Mouse (Mus musculus) cerebellum, postnatal 14 days (tissue): ENCODE measurements at regions not wholly inside any gene's neighbourhood (a gene's known extent, or its start where the extent isn't known, plus 50 kb on each side); places are given as distances from the start of the nearest gene placed in this dataset.

Source experiments
- DNase-seq, 2 experiments: peaks; one replicate each; pipeline ENCODE4 v3.0.0; 2021; ENCODE audit warnings: mixed read lengths in 2 of 2

GRCm38 (mm10) chr14:105628673-105629072 is 267.9 kb downstream of the Spry2 start:
- no peak for DNase-seq

GRCm38 (mm10) chr14:105624387-105624786 is 272.2 kb downstream of the Spry2 start:
- DNase-seq: no peak

- no peak for DNase-seq
Measured at GRCm38 (mm10) chr14:105622166-105622565, 274.5 kb downstream of the Spry2 start.

- peak; percentile 38 to 49 for DNase-seq
Measured at GRCm38 (mm10) chr14:105621124-105621523, 275.5 kb downstream of the Spry2 start.

GRCm38 (mm10) chr14:105619449-105619848 is 277.2 kb downstream of the Spry2 start:
- DNase-seq: no peak

- DNase-seq: no peak
Measured at GRCm38 (mm10) chr14:105615766-105616165, 280.9 kb downstream of the Spry2 start.

- no peak for DNase-seq
Measured at GRCm38 (mm10) chr14:105612794-105613193, 283.8 kb downstream of the Spry2 start.

GRCm38 (mm10) chr14:105608804-105609203 is 287.8 kb downstream of the Spry2 start:
- DNase-seq: no peak

GRCm38 (mm10) chr14:105606551-105606950 is 290.1 kb downstream of the Spry2 start:
- no peak for DNase-seq

GRCm38 (mm10) chr14:105604451-105604850 is 292.2 kb downstream of the Spry2 start:
- DNase-seq: no peak

GRCm38 (mm10) chr14:105603047-105603461 is 293.6 kb downstream of the Spry2 start:
- DNase-seq: no peak

GRCm38 (mm10) chr14:105599550-105600453 is 296.8 kb downstream of the Spry2 start:
- DNase-seq: no peak

GRCm38 (mm10) chr14:105589751-105590150 is 306.9 kb downstream of the Spry2 start:
- DNase-seq: peak in 1 of 2 experiments; percentile 9

- no peak for DNase-seq
Measured at GRCm38 (mm10) chr14:105589261-105589660, 307.4 kb downstream of the Spry2 start.

- DNase-seq: peak; percentile 62 to 69
Measured at GRCm38 (mm10) chr14:105588391-105589163, 308.0 kb downstream of the Spry2 start.

- no peak for DNase-seq
Measured at GRCm38 (mm10) chr14:105588029-105588390, 308.6 kb downstream of the Spry2 start.

GRCm38 (mm10) chr14:105584632-105585031 is 312.0 kb downstream of the Spry2 start:
- DNase-seq: no peak

- no peak for DNase-seq
Measured at GRCm38 (mm10) chr14:105583497-105583896, 313.1 kb downstream of the Spry2 start.

GRCm38 (mm10) chr14:105576266-105576665 is 317.9 kb downstream of the Ndfip2 start:
- DNase-seq: no peak

GRCm38 (mm10) chr14:105572036-105572891 is 313.9 kb downstream of the Ndfip2 start:
- no peak for DNase-seq

- no peak for DNase-seq
Measured at GRCm38 (mm10) chr14:105570156-105570555, 311.8 kb downstream of the Ndfip2 start.

GRCm38 (mm10) chr14:105565827-105566226 is 307.5 kb downstream of the Ndfip2 start:
- no peak for DNase-seq

GRCm38 (mm10) chr14:105562843-105563242 is 304.5 kb downstream of the Ndfip2 start:
- DNase-seq: no peak
